Mouse (Mus musculus) limb, embryonic 15.5 days (tissue): ENCODE measurements around the gene Efna4. TPM values are rescaled to one million over a fixed set of nuclear protein-coding genes. Genes with fewer than 3 reads are reported as not detected.

ENCODE experiments used
- ATAC-seq: fragments of 200-750 bp; cut with Nextera tagmentation; 2 replicates; pipeline ENCODE4 v1.8.0; 2017; ENCODE audit warnings: low read depth, moderate TSS enrichment; ENCODE audit not compliant: insufficient number of reproducible peaks, low FRiP score, low TSS enrichment
- H3K27ac ChIP-seq: fragments of 300-500 bp; sonication (generic); 2 replicates; pipeline ENCODE4 v1.5.1; 2015; ENCODE audit warnings: moderate library complexity, mild to moderate bottlenecking, inconsistent platforms
- H3K27me3 ChIP-seq: fragments of 300-500 bp; sonication (generic); 2 replicates; pipeline ENCODE4 v1.6.1; 2015; ENCODE audit warnings: inconsistent platforms
- H3K36me3 ChIP-seq: fragments of 300-500 bp; sonication (generic); 2 replicates; pipeline ENCODE4 v1.6.1; 2015; ENCODE audit warnings: inconsistent platforms
- H3K4me1 ChIP-seq: fragments of 300-500 bp; sonication (generic); 2 replicates; pipeline ENCODE4 v1.6.1; 2015; ENCODE audit warnings: inconsistent platforms
- H3K4me2 ChIP-seq: fragments of 300-500 bp; sonication (generic); 2 replicates; pipeline ENCODE4 v1.6.1; 2015; ENCODE audit warnings: mild to moderate bottlenecking, inconsistent platforms
- H3K4me3 ChIP-seq: fragments of 300-500 bp; sonication (generic); 2 replicates; pipeline ENCODE4 v1.5.1; 2015; ENCODE audit warnings: mild to moderate bottlenecking, inconsistent platforms
- H3K9ac ChIP-seq: fragments of 300-500 bp; sonication (generic); 2 replicates; pipeline ENCODE4 v1.6.1; 2015; ENCODE audit warnings: inconsistent platforms
- H3K9me3 ChIP-seq: fragments of 300-500 bp; sonication (generic); 2 replicates; pipeline ENCODE4 v1.6.1; 2016; ENCODE audit warnings: inconsistent platforms
- WGBS: fragments of 180-500 bp; shearing (Covaris S2); methylation state at CpG from one replicate; pipeline ENCODE4 v1.1.7; 2015; 5-methylcytosine and 5-hydroxymethylcytosine counted together
- polyA plus RNA-seq: library from polyadenylated mRNA; unstranded; fragments of >200 nt; fragmentation: Nextera tagmentation; extraction: Ambion mirVana; gene quantifications from 2 replicates; pipeline ENCODE4 v1.2.1, GENCODE M21; 2015

The Efna4 gene
- polyA plus RNA-seq, 1 experiment from 2014 or later = 34.4 TPM

GRCm38 (mm10) chr3:89356029-89356428 is 18.2 kb upstream of the Efna4 start:
- peaks cover 4% of the 10 kb centered on the region; the same call in 1 of the 2 replicates for H3K4me1 ChIP-seq
- H3K9ac ChIP-seq = no peak overlapping the region
- 63% methylated on average over 9 of the region's 9 CpGs for WGBS
- no peaks in the 10 kb centered on the region for H3K9me3 ChIP-seq
- H3K27me3 ChIP-seq = no peaks in the 10 kb centered on the region
- ATAC-seq = no peak
- H3K4me3 ChIP-seq = no peak overlapping the region
- no peak overlapping the region for H3K27ac ChIP-seq
- H3K4me2 ChIP-seq = no peak overlapping the region
- H3K36me3 ChIP-seq = no peaks in the 10 kb centered on the region

DNA sequence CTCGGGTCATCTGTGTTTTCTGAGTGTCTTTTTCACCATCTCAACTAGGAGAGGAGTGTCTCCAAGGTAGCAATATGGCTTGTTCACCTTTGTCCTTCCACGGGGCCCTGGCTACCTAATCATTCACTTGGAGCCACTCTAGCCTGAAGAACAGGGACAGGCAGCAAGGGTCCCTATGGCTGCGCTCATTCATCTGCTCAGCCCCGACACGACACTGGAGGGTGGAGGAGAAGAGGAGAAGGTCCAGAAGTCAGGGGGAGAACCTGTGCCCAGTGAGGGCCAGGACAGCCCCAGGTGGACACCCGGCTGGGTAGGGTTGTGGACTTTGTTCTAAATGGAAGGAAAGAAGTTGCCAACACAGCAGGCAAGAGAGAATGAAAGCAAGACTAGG is 17.7 kb upstream of the Efna4 start:
- H3K4me3 ChIP-seq = no peak overlapping the region
- WGBS = 80% methylated on average over 6 of the region's 6 CpGs
- H3K4me2 ChIP-seq = no peak overlapping the region
- no peaks in the 10 kb centered on the region for H3K9me3 ChIP-seq
- H3K36me3 ChIP-seq = no peaks in the 10 kb centered on the region
- H3K4me1 ChIP-seq = peaks cover 7% of the 10 kb centered on the region
- no peaks in the 10 kb centered on the region; the same call in 1 of the 2 replicates for H3K27me3 ChIP-seq
- no peak overlapping the region for H3K27ac ChIP-seq
- H3K9ac ChIP-seq = no peak overlapping the region
- no peak for ATAC-seq

DNA sequence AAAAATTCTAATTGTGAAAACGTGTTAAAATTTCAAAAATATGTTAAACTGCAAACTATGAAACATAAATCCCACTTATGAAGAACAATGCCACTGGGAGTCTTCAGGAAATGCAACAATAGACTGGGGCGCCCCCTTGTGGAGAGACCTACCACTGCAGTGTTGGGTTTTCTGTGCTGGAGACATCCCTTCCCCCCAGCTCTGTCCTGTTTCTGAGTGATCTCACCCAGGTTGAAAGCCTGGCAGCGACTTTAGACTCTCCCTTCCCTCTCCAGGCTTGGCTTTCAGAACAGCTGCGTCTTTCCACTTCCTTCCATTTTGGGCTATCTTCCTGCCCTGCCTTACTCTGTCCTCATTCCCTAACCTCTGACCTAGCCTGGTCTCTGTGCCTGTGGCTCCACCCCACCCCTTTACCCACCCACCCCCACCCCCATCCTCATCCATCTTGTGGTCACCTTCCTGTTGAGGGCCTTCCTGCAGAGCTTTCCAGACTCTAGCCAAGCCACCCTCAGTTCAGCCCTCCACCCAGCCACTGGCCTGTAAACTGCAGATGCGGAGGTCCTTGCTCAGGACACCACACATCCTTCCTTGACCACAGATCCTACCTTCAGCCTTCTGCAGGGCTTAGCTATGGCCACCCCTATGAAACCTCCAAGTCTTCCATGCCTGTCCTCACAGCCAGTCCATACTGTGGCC is 17.1 kb upstream of the Efna4 start:
- Histone ChIP-seq H3K9ac (no peak overlapping the region), H3K4me3 (no peak overlapping the region), H3K4me2 (no peak overlapping the region), H3K4me1 (peaks cover 12% of the 10 kb centered on the region), H3K27me3 (no peaks in the 10 kb centered on the region; the same call in 1 of the 2 replicates), H3K9me3 (no peaks in the 10 kb centered on the region), H3K36me3 (no peaks in the 10 kb centered on the region), H3K27ac (no peak overlapping the region)
- ATAC-seq = no peak
- 16% methylated on average over 5 of the region's 5 CpGs for WGBS

- Histone ChIP-seq H3K9me3 (no peaks in the 10 kb centered on the region), H3K4me2 (no peak overlapping the region), H3K4me3 (no peak overlapping the region), H3K27ac (no peak overlapping the region), H3K9ac (no peak overlapping the region), H3K36me3 (peaks cover 13% of the 10 kb centered on the region; the same call in 1 of the 2 replicates), H3K4me1 (peaks cover 27% of the 10 kb centered on the region), H3K27me3 (peaks cover 5% of the 10 kb centered on the region; the same call in 1 of the 2 replicates)
- WGBS = 50% methylated on average over 5 of the region's 5 CpGs
- no peak for ATAC-seq
These were observed 13.4 kb upstream of the Efna4 start for GRCm38 (mm10) chr3:89351271-89351670.

GRCm38 (mm10) chr3:89349869-89350501 is 12.2 kb upstream of the Efna4 start, which contains the start of gene Adam15:
Adam15 (minus strand) TSS chr3:89349996.
- peak within 1 kb of the TSS; percentile 80 for H3K27ac ChIP-seq

GRCm38 (mm10) chr3:89348911-89349868 is 11.4 kb upstream of the Efna4 start:
- ATAC-seq = 0 out of 2 replicates have a peak, but pooled peaks have one; percentile 31
- peaks cover 33% of the 10 kb centered on the region for H3K36me3 ChIP-seq
- no peaks in the 10 kb centered on the region for H3K9me3 ChIP-seq
- H3K9ac ChIP-seq = peak overlapping the region; percentile 64
- peak overlapping the region; percentile 80 for H3K27ac ChIP-seq
- H3K4me3 ChIP-seq = peak overlapping the region; percentile 72
- 2% methylated on average over 38 of the region's 38 CpGs for WGBS
- peaks cover 23% of the 10 kb centered on the region for H3K4me1 ChIP-seq
- H3K27me3 ChIP-seq = peaks cover 5% of the 10 kb centered on the region; the same call in 1 of the 2 replicates
- H3K4me2 ChIP-seq = peak overlapping the region; percentile 96

More at GRCm38 (mm10) chr3:89349869-89350501, 12.2 kb upstream of the Efna4 start, which contains the start of gene Adam15:
- peaks cover 25% of the 10 kb centered on the region for H3K36me3 ChIP-seq
- H3K4me2 ChIP-seq = peak within 1 kb of the TSS; percentile 96
- H3K4me1 ChIP-seq = peaks cover 26% of the 10 kb centered on the region
- peak within 1 kb of the TSS; percentile 72 for H3K4me3 ChIP-seq
- H3K27me3 ChIP-seq = peaks cover 5% of the 10 kb centered on the region; the same call in 1 of the 2 replicates
- WGBS = under 1% methylated on average over 59 of the region's 59 CpGs
- ATAC-seq = peak; percentile 81
- no peaks in the 10 kb centered on the region for H3K9me3 ChIP-seq
- H3K9ac ChIP-seq = peak within 1 kb of the TSS; percentile 64

DNA sequence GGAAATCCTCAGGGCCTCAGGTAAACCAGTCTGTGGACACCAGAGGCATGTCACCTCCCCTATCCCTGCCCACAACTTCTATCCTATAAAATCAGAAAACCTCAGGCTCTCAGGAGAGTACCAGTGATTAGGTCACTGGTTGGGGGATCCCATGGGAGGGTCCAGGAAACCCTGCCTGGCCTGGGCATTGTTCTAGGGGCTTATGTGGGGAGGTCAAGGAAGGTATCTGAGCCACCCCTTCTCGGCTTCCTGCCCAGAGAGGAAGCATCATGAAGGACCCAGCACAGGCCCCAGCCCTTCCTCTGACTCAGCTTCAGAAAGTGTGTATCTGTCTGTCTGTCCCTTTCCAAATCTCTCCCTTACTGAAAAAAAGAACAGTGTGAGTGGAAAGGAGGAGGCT is 10.1 kb upstream of the Efna4 start:
- WGBS = 73% methylated on average over 1 of the region's 1 CpGs
- H3K9me3 ChIP-seq = no peaks in the 10 kb centered on the region
- peaks cover 46% of the 10 kb centered on the region for H3K36me3 ChIP-seq
- peaks cover 23% of the 10 kb centered on the region for H3K4me1 ChIP-seq
- no peak for ATAC-seq
- H3K4me3 ChIP-seq = 0 out of 2 replicates have a peak overlapping the region, but pooled peaks have one; percentile 72
- no peak overlapping the region for H3K27ac ChIP-seq
- no peak overlapping the region for H3K4me2 ChIP-seq
- H3K9ac ChIP-seq = no peak overlapping the region
- H3K27me3 ChIP-seq = peaks cover 5% of the 10 kb centered on the region; the same call in 1 of the 2 replicates

DNA sequence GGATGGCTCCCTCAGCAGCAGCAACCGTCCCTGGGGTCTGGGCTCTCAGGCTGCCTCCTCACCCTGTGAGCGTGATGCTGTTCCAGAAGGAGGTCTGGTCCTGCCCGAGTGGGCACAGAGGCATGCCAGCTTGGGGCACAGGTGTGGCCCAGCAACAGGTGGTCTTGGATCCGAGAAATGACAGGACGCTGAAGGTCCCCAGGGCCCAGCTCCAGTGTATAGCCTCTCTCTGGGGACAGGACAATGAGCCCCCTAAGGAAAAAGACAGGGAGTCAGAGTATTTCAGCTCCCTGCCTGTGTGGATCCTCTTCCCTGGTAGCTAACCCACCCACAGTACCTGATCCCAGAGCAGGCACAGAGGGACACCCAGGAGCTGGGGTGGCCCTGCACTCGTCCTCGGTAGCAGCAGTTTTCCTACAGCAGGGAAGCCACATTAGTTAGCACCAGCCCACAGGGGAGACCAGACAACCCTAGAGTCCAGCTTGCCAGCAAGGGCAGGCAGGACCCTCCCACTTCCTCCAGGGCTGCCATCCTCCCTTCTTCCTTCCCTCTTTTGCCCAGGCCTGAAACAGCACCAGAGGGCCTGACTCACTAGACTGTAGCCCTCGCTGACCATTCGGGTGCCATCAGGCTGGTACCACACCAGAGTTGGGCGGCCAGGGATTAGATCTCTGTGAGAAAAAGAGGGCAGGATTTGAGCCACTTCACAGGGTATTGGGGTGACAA is 9.2 kb upstream of the Efna4 start:
- peaks cover 55% of the 10 kb centered on the region for H3K36me3 ChIP-seq
- WGBS = 81% methylated on average over 10 of the region's 10 CpGs

GRCm38 (mm10) chr3:89343279-89343678 is 5.5 kb upstream of the Efna4 start:
- H3K4me1 ChIP-seq = peaks cover 31% of the 10 kb centered on the region
- WGBS = 80% methylated on average over 7 of the region's 7 CpGs
- peaks cover 3% of the 10 kb centered on the region; the same call in 1 of the 2 replicates for H3K27me3 ChIP-seq
- no peak overlapping the region for H3K9ac ChIP-seq
- H3K9me3 ChIP-seq = no peaks in the 10 kb centered on the region
- no peak overlapping the region for H3K4me3 ChIP-seq
- no peak overlapping the region for H3K4me2 ChIP-seq
- no peak for ATAC-seq
- H3K27ac ChIP-seq = no peak overlapping the region
- peaks cover 63% of the 10 kb centered on the region for H3K36me3 ChIP-seq

More for the DNA sequence above, 9.2 kb upstream of the Efna4 start:
- Histone ChIP-seq H3K9ac (no peak overlapping the region), H3K27me3 (peaks cover 5% of the 10 kb centered on the region; the same call in 1 of the 2 replicates), H3K4me2 (no peak overlapping the region), H3K4me3 (no peak overlapping the region), H3K27ac (no peak overlapping the region), H3K9me3 (no peaks in the 10 kb centered on the region), H3K4me1 (peaks cover 23% of the 10 kb centered on the region)
- ATAC-seq = no peak

DNA sequence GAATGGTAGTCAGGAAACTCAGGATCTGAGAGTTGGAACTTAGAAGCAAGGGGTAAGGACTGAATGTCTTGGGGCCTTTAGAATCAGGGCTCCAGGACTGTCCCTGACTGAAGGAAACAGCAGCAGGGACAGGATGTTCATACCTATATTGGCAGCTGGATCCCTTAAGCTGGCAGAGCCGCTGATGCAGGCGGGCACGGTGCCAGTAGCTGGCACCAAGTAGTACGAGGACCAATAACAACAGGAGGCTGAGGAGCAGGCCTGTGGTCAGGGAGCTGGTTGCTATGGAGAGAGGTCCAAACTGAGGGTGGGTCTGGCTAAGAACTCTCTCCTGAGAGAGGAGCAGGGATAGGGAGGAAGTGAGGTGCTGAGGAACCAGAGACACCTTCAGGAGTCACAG is 4.0 kb upstream of the Efna4 start:
- peaks cover 36% of the 10 kb centered on the region for H3K4me1 ChIP-seq
- no peak overlapping the region for H3K4me3 ChIP-seq
- no peak overlapping the region for H3K4me2 ChIP-seq
- H3K9ac ChIP-seq = no peak overlapping the region
- ATAC-seq = no peak
- WGBS = 72% methylated on average over 4 of the region's 4 CpGs
- H3K36me3 ChIP-seq = peaks cover 54% of the 10 kb centered on the region
- H3K27me3 ChIP-seq = no peaks in the 10 kb centered on the region
- H3K27ac ChIP-seq = no peak overlapping the region; the same call in 1 of the 2 replicates
- no peaks in the 10 kb centered on the region for H3K9me3 ChIP-seq

GRCm38 (mm10) chr3:89340465-89340864 is 2.6 kb upstream of the Efna4 start:
- Histone ChIP-seq H3K9ac (0 out of 2 replicates have a peak overlapping the region, but pooled peaks have one; percentile 14), H3K9me3 (no peaks in the 10 kb centered on the region), H3K4me2 (peak overlapping the region; percentile 63), H3K27ac (no peak overlapping the region), H3K27me3 (no peaks in the 10 kb centered on the region), H3K4me1 (peaks cover 49% of the 10 kb centered on the region), H3K4me3 (peak overlapping the region; percentile 29), H3K36me3 (peaks cover 43% of the 10 kb centered on the region)
- 2% methylated on average over 11 of the region's 11 CpGs for WGBS
- ATAC-seq = no peak
